Mouse (Mus musculus) ES-E14 (cell line): ENCODE results near the gene Ablim1. TPM values are rescaled to one million over a fixed set of nuclear protein-coding genes. Genes with fewer than 3 reads are reported as not detected.

Experiments used
- DNase-seq: peaks from one replicate; pipeline ENCODE4 v3.0.0-alpha.2; 2013; ENCODE audit warnings: low read depth, low spot score
- H3K27ac ChIP-seq: 2 replicates; pipeline ENCODE4 v1.5.1; 2012; ENCODE audit warnings: low read depth, mild to moderate bottlenecking, low read length, moderate library complexity, mixed read lengths; ENCODE audit not compliant: poor library complexity, insufficient read depth, severe bottlenecking
- H3K36me3 ChIP-seq: 2 replicates; pipeline ENCODE4 v1.6.1; 2012; ENCODE audit warnings: mild to moderate bottlenecking, low read length, moderate library complexity, mixed read lengths; ENCODE audit not compliant: control insufficient read depth, poor library complexity, insufficient read depth, severe bottlenecking
- H3K4me1 ChIP-seq, 2 experiments: fragments of 150-350 bp in 1 of 2; sonication (generic) in 1 of 2; 2 replicates each; pipeline ENCODE4 v1.6.1; 2012; ENCODE audit warnings: low read length in 2 of 2, mild to moderate bottlenecking in 1 of 2, mixed read lengths in 1 of 2; ENCODE audit not compliant: control insufficient read depth in 2 of 2, insufficient read depth in 2 of 2, poor library complexity in 1 of 2
- H3K4me3 ChIP-seq, 2 experiments: fragments of 150-350 bp in 1 of 2; sonication (generic) in 1 of 2; 2 replicates each; pipeline ENCODE4 v1.5.1; 2012; ENCODE audit warnings: low read length in 2 of 2, low read depth in 1 of 2, mild to moderate bottlenecking in 1 of 2, mixed read lengths in 1 of 2; ENCODE audit not compliant: insufficient read depth in 1 of 2, poor library complexity in 1 of 2, severe bottlenecking in 1 of 2
- H3K9ac ChIP-seq: 2 replicates; pipeline ENCODE4 v1.6.1; 2012; ENCODE audit warnings: low read depth, mild to moderate bottlenecking, low read length, mixed read lengths; ENCODE audit not compliant: poor library complexity, insufficient read depth, severe bottlenecking
- H3K9me3 ChIP-seq: fragments of 150-350 bp; sonication (generic); 2 replicates; pipeline ENCODE4 v1.6.1; 2012; ENCODE audit warnings: low read depth, mild to moderate bottlenecking, low read length; ENCODE audit not compliant: control insufficient read depth, insufficient read depth
- CHD2 ChIP-seq: IDR thresholded peaks from 2 replicates; pipeline ENCODE4 v1.6.1; 2014; ENCODE audit warnings: mild to moderate bottlenecking, low read depth, low read length, inconsistent platforms
- HCFC1 ChIP-seq: IDR thresholded peaks from 2 replicates; pipeline ENCODE4 v1.6.1; 2012; ENCODE audit warnings: low read length, inconsistent platforms, borderline replicate concordance; ENCODE audit not compliant: insufficient read depth
- MAFK ChIP-seq: IDR thresholded peaks from 2 replicates; pipeline ENCODE4 v1.6.1; 2014; ENCODE audit warnings: mild to moderate bottlenecking, low read depth, low read length, inconsistent platforms; ENCODE audit not compliant: insufficient read depth
- ZC3H11A ChIP-seq: IDR thresholded peaks from 2 replicates; pipeline ENCODE4 v1.6.1; 2012; ENCODE audit warnings: low read depth, mild to moderate bottlenecking, inconsistent platforms, low read length, borderline replicate concordance
- ZNF384 ChIP-seq: IDR thresholded peaks from 2 replicates; pipeline ENCODE4 v1.6.1; 2012; ENCODE audit warnings: low read depth, low read length, inconsistent platforms
- in situ Hi-C, 2 experiments: fragments of 600-800 bp; cut with MboI; formaldehyde crosslinking; loops; one replicate each; pipeline ENCODE4 v1.15.1; 2025; ENCODE audit warnings: low sequenced_read_pairs in 2 of 2, inconsistent platforms in 1 of 2; ENCODE audit not compliant: unreplicated experiment in 2 of 2
- total RNA-seq: library from RNA; depleted of rRNA; stranded (reverse); fragments of 300-350 nt; gene quantifications from 2 replicates; pipeline ENCODE4 v1.2.3, GENCODE M21; 2012

Gene Ablim1
- total RNA-seq, 1 experiment: 5.4 TPM

DNA sequence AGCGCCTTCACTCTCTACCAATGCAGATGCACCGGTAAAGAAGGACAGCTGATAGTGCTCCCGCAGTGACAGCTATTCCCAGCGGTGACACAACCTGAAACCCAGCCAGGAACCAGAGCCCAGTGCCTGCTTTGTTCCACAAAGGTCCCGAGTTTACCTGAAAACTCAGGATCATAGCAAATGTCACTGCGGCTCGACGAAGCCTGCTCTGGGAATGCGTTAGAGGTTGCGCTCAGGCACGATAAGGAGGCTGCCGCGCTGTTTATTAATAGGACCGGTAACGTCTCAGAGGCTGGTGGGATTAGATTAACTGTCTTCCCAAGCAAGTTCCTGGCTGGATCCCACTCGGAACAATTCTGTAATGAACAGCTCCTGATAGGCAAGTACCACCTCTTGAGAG, 43.0 kb downstream of the Ablim1 start:
- in situ Hi-C loops: no loop called here
- H3K9ac ChIP-seq: no peak overlapping the region
- no peaks in the 10 kb centered on the region for H3K36me3 ChIP-seq
- no peaks in the 10 kb centered on the region for H3K9me3 ChIP-seq
- H3K4me1 ChIP-seq: peaks cover 2 to 14% of the 10 kb centered on the region in 2 experiments; a peak in 2 of 4 replicates
- H3K27ac ChIP-seq: no peak overlapping the region
- DNase-seq: no peak
- H3K4me3 ChIP-seq: no peak overlapping the region
- TF ChIP-seq HCFC1 (no peak), ZNF384 (no peak), CHD2 (no peak), MAFK (no peak), ZC3H11A (no peak)

- H3K9me3 ChIP-seq: no peaks in the 10 kb centered on the region
- H3K4me1 ChIP-seq: peaks cover 2 to 14% of the 10 kb centered on the region in 2 experiments; a peak in 2 of 4 replicates
- H3K27ac ChIP-seq: no peak overlapping the region
- TF ChIP-seq HCFC1 (no peak), MAFK (no peak), CHD2 (no peak), ZNF384 (no peak), ZC3H11A (no peak)
- in situ Hi-C loops: no loop called here
- no peak for DNase-seq
- H3K9ac ChIP-seq: no peak overlapping the region
- no peaks in the 10 kb centered on the region for H3K36me3 ChIP-seq
- H3K4me3 ChIP-seq: no peak overlapping the region
Measured at GRCm38 (mm10) chr19:57270711-57271110, 44.0 kb downstream of the Ablim1 start.

DNA sequence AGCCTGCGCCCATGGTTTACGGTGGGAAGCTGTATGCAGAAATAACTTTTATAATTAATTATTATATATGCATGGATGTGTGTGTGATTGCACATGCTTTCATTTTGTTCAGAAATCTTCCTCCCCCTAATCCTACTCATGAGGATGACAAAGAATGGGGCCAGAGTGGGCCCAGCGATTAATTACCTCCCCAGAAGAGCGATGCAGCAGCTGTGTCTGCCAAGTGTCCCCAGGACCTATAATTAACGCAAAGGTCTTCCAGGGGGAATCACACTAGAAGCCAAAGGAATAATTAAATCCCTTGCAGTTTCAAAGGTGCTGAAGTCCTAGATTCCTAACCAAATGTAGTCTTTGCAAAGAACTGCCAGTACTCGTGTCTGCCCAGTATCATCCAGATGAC, 44.9 kb downstream of the Ablim1 start:
- no peak for DNase-seq

GRCm38 (mm10) chr19:57267531-57267930, 47.2 kb downstream of the Ablim1 start:
- H3K27ac ChIP-seq: no peak overlapping the region
- TF ChIP-seq CHD2: no peak
- TF ChIP-seq ZNF384: no peak
- TF ChIP-seq HCFC1: no peak
- no peak for TF ChIP-seq ZC3H11A
- no peak for TF ChIP-seq MAFK
- peaks cover 2 to 3% of the 10 kb centered on the region in 2 experiments; a peak in 1 of 4 replicates for H3K4me1 ChIP-seq

More for the DNA sequence above, 44.9 kb downstream of the Ablim1 start:
- no peaks in the 10 kb centered on the region for H3K36me3 ChIP-seq
- no peak overlapping the region for H3K4me3 ChIP-seq
- no peak for TF ChIP-seq HCFC1
- no peak for TF ChIP-seq MAFK
- no peak for TF ChIP-seq ZC3H11A
- TF ChIP-seq ZNF384: no peak
- no peak for TF ChIP-seq CHD2
- no peak overlapping the region for H3K27ac ChIP-seq
- H3K9me3 ChIP-seq: no peaks in the 10 kb centered on the region
- peaks cover 2 to 10% of the 10 kb centered on the region in 2 experiments; a peak in 2 of 4 replicates for H3K4me1 ChIP-seq
- no peak overlapping the region for H3K9ac ChIP-seq
- in situ Hi-C loops: no loop called here

More at GRCm38 (mm10) chr19:57267531-57267930, 47.2 kb downstream of the Ablim1 start:
- H3K4me3 ChIP-seq: no peak overlapping the region
- H3K9ac ChIP-seq: no peak overlapping the region
- H3K36me3 ChIP-seq: no peaks in the 10 kb centered on the region
- in situ Hi-C loops: no loop called here
- H3K9me3 ChIP-seq: no peaks in the 10 kb centered on the region
- DNase-seq: no peak
